23 mouse cellular contexts compared by ENCODE assay signal in the genomic region with DNA sequence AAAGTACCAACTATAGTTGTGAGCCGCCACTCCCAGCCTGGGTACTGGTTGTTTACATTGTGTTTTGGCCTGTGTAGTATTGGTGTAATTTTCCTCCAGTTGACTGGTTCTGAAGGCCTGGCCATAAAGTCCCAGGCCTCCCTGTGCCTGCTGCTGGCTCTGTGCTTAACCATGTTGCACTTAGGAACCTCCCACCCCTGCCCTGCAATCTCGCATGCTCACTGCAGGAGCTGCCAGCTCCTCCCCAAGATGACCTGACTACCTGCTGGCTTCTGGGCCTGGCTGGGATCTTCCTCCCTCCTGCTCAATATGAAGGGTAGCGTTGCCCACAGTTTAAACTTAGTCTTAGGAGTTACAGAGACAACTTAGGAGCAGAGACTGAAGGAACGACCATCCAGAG. TPM values are rescaled to one million over a fixed set of nuclear protein-coding genes. Genes with fewer than 3 reads are reported as not detected.
A peak's percentile ranks its signal among the peaks of the same experiment; 100 is the strongest.
DNase-seq lines count a peak whose midpoint lies in the region; ATAC-seq and TF ChIP-seq lines count a peak whose summit lies in the region.
"Had no signal": no experiment of that assay in that cellular context is flagged by ENCODE, and none has a peak within 500 bp of the region (broad histone marks: within the 10 kb centered on the region; RNA-seq: fewer than 3 reads in every experiment).

No protein-coding gene starts in this region.

- peak overlapping the region; percentile 43 for H3K9ac ChIP-seq in liver, embryonic 14.5 days (replicated peaks)
- H3K9ac ChIP-seq: forebrain, embryonic 12.5 days; hindbrain, embryonic 12.5 days had no signal

- DNase-seq in kidney, adult 2 months, result peak; percentile 45
- no peak for DNase-seq in kidney, postnatal 14 days
- DNase-seq in liver, embryonic 14.5 days (ENCODE audit: low read depth in 3 of 3, low spot score in 3 of 3), result no peak
- no peak for DNase-seq in left cerebral cortex, postnatal 36 days (ENCODE audit: low spot score in 2 of 2)
- DNase-seq in thymus, adult 2 months, result no peak
- DNase-seq: adrenal gland, adult 2 months; B cell, adult 2 months; cerebellum, adult 8-10 months; gastrocnemius, adult 2 months; lung, adult 18-20 months; lung, postnatal 10 days; midbrain, embryonic 14.5 days; right cerebral cortex, postnatal 14 days had no signal

- no peak for TF ChIP-seq CTCF in kidney, adult 2 months (conservative IDR thresholded peaks at IDR 0.05; ENCODE audit: insufficient read depth, insufficient read length, low read depth, low read length)
- TF ChIP-seq CTCF in liver, embryonic 14.5 days (IDR thresholded peaks at IDR 0.05; ENCODE audit: low read depth), result no peak
- no peak for TF ChIP-seq CTCF in thymus, adult 2 months (IDR thresholded peaks at IDR 0.05; ENCODE audit: borderline replicate concordance, control insufficient read depth, extremely low read depth, insufficient read depth, low read length, poor library complexity)

- no peak for TF ChIP-seq EP300 in liver, embryonic 14.5 days (IDR thresholded peaks at IDR 0.05; ENCODE audit: low read depth)

- intact Hi-C loops in left cerebral cortex, postnatal 36 days (cut with DNase I), result no loop called here

- no peak overlapping the region for H3K27ac ChIP-seq in kidney, adult 2 months (ENCODE audit: insufficient read depth, low read depth, low read length)
- peak overlapping the region; percentile 71 for H3K27ac ChIP-seq in brown adipose tissue, adult 24 weeks (replicated peaks; ENCODE audit: low read depth, low read length)
- peak overlapping the region; percentile 95 for H3K27ac ChIP-seq in liver, embryonic 14.5 days
- H3K27ac ChIP-seq in thymus, adult 2 months (ENCODE audit: control insufficient read depth, insufficient read depth, low read length), result no peak overlapping the region
- H3K27ac ChIP-seq: forebrain, embryonic 12.5 days; gastrocnemius, adult 2 months; hindbrain, embryonic 12.5 days; limb, embryonic 10.5 days; stomach, postnatal 0 days had no signal

- ATAC-seq in liver, embryonic 14.5 days (ENCODE audit: insufficient read depth), result no peak
- ATAC-seq: intestine, postnatal 0 days; Patski had no signal

- no peak for TF ChIP-seq POLR2A in kidney, adult 2 months (IDR thresholded peaks at IDR 0.05; ENCODE audit: low read depth, low read length)
- no peak for TF ChIP-seq POLR2A in thymus, adult 2 months (IDR thresholded peaks at IDR 0.05; ENCODE audit: control insufficient read depth, extremely low read depth, insufficient read depth, low read length, poor library complexity)

- no peak overlapping the region for H3K4me3 ChIP-seq in kidney, adult 2 months (ENCODE audit: insufficient read depth, low read depth, low read length)
- H3K4me3 ChIP-seq in brown adipose tissue, adult 24 weeks (ENCODE audit: insufficient read depth, low read depth, low read length), result no peak overlapping the region
- peak overlapping the region; percentile 23 for H3K4me3 ChIP-seq in erythroblast, embryonic 14.5 days (replicated peaks)
- no peak overlapping the region for H3K4me3 ChIP-seq in liver, embryonic 14.5 days (ENCODE audit: insufficient read depth in 1 of 2, low read depth in 2 of 2, low read length in 2 of 2)
- H3K4me3 ChIP-seq in thymus, adult 2 months (ENCODE audit: control insufficient read depth, insufficient read depth, low read length), result no peak overlapping the region
- H3K4me3 ChIP-seq: forebrain, embryonic 12.5 days; gastrocnemius, adult 2 months; hindbrain, embryonic 12.5 days; limb, embryonic 10.5 days had no signal

- peak overlapping the region; percentile 83 for H3K4me2 ChIP-seq in liver, embryonic 14.5 days (ENCODE audit: low read depth)
- H3K4me2 ChIP-seq: forebrain, embryonic 12.5 days; hindbrain, embryonic 12.5 days had no signal

- H3K9me3 ChIP-seq in erythroblast, embryonic 14.5 days (ENCODE audit: control insufficient read depth, low read length), result no peaks in the 10 kb centered on the region
- H3K9me3 ChIP-seq in liver, embryonic 14.5 days (ENCODE audit: control insufficient read depth, low read length), result no peaks in the 10 kb centered on the region
- H3K9me3 ChIP-seq: forebrain, embryonic 12.5 days; G1E; hindbrain, embryonic 12.5 days; limb, embryonic 10.5 days had no signal

- H3K27me3 ChIP-seq in kidney, adult 2 months (replicated peaks; ENCODE audit: control insufficient read depth, insufficient read depth, low read length), result no peaks in the 10 kb centered on the region
- no peaks in the 10 kb centered on the region for H3K27me3 ChIP-seq in erythroblast, embryonic 14.5 days (ENCODE audit: control insufficient read depth)
- no peaks in the 10 kb centered on the region for H3K27me3 ChIP-seq in liver, embryonic 14.5 days (ENCODE audit: control insufficient read depth, insufficient read depth, low read length)
- no peaks in the 10 kb centered on the region for H3K27me3 ChIP-seq in thymus, adult 2 months (ENCODE audit: control insufficient read depth, insufficient read depth, low read length)
- H3K27me3 ChIP-seq: CH12.LX; forebrain, embryonic 12.5 days; hindbrain, embryonic 12.5 days; Patski had no signal

- 63% methylated on average over 4 of the region's 4 CpGs for WGBS in kidney, adult 2 months
- WGBS in liver, embryonic 14.5 days (ENCODE audit: insufficient replicate concordance), result 75% methylated on average over 4 of the region's 4 CpGs
- 96% methylated on average over 4 of the region's 4 CpGs for WGBS in thymus, adult 2 months

- H3K36me3 ChIP-seq in kidney, adult 2 months (ENCODE audit: control insufficient read depth, insufficient read depth, low read length), result no peaks in the 10 kb centered on the region
- peaks cover 88% of the 10 kb centered on the region for H3K36me3 ChIP-seq in erythroblast, embryonic 14.5 days (ENCODE audit: control insufficient read depth)
- H3K36me3 ChIP-seq in liver, embryonic 14.5 days (replicated peaks; ENCODE audit: control insufficient read depth, insufficient read depth, low read depth), result peaks cover 20% of the 10 kb centered on the region
- H3K36me3 ChIP-seq in thymus, adult 2 months (ENCODE audit: control insufficient read depth, insufficient read depth, low read length), result peaks cover 11% of the 10 kb centered on the region

- H3K4me1 ChIP-seq in kidney, adult 2 months (ENCODE audit: control insufficient read depth, insufficient read depth, low read length), result peaks cover 10% of the 10 kb centered on the region
- peaks cover 22% of the 10 kb centered on the region for H3K4me1 ChIP-seq in brown adipose tissue, adult 24 weeks (ENCODE audit: control insufficient read depth, insufficient read depth, insufficient read length, low read length)
- peaks cover 81% of the 10 kb centered on the region for H3K4me1 ChIP-seq in erythroblast, embryonic 14.5 days (ENCODE audit: control insufficient read depth)
- peaks cover 48 to 53% of the 10 kb centered on the region in 2 experiments for H3K4me1 ChIP-seq in liver, embryonic 14.5 days (replicated peaks; ENCODE audit: control insufficient read depth in 2 of 2, insufficient read depth in 2 of 2, low read length in 1 of 2)
- H3K4me1 ChIP-seq in thymus, adult 2 months (replicated peaks; ENCODE audit: control insufficient read depth, insufficient read depth, low read length), result no peaks in the 10 kb centered on the region

RNA-seq across cellular contexts. Expression of gene Wipi2, which starts 24.8 kb away (rescaled TPM):
- 61.0 and 63.7 TPM in 2 replicates for polyA plus RNA-seq in kidney, adult 2 months (2012; rRNA removed)
- polyA plus RNA-seq in brown adipose tissue, adult 24 weeks (2012; ENCODE audit: insufficient read depth, insufficient read length, missing spikeins), result 43.7 and 46.5 TPM in 2 replicates
- polyA plus RNA-seq in erythroblast, embryonic 14.5 days (2012), result 2.7 and 3.2 TPM in 2 replicates
- 16.0 and 20.5 TPM in 2 replicates for polyA plus RNA-seq in liver, embryonic 14.5 days (2012; rRNA removed)
- 28.3 and 34.4 TPM in 2 replicates for polyA plus RNA-seq in liver, embryonic 14.5 days (2014; fragmentation: Nextera tagmentation; extraction: Ambion mirVana)
- total RNA-seq in left cerebral cortex, postnatal 36 days (2021), result 100 to 1,000 TPM; 101 to 108 TPM
- 54.4 and 65.6 TPM in 2 replicates for polyA plus RNA-seq in thymus, adult 2 months (2012; rRNA removed)

RNA-seq across cellular contexts. Expression of gene Slc29a4, which starts 40.0 kb away (rescaled TPM):
- polyA plus RNA-seq in kidney, adult 2 months (2012; rRNA removed), result 0.92 and 1.1 TPM in 2 replicates
- 0.75 TPM in 1 of 2 replicates, not detected in the other for polyA plus RNA-seq in brown adipose tissue, adult 24 weeks (2012; ENCODE audit: insufficient read depth, insufficient read length, missing spikeins)
- not detected in 2 replicates for polyA plus RNA-seq in erythroblast, embryonic 14.5 days (2012)
- 0.04 and 0.21 TPM in 2 replicates for polyA plus RNA-seq in liver, embryonic 14.5 days (2012; rRNA removed)
- polyA plus RNA-seq in liver, embryonic 14.5 days (2014; fragmentation: Nextera tagmentation; extraction: Ambion mirVana), result 0.04 and 0.24 TPM in 2 replicates
- 10 to 100 TPM in 1 of 2 experiments, 1 to 10 TPM in 1; 8.9 to 17.0 TPM for total RNA-seq in left cerebral cortex, postnatal 36 days (2021)
- 1.2 and 1.5 TPM in 2 replicates for polyA plus RNA-seq in thymus, adult 2 months (2012; rRNA removed)
- total RNA-seq: CH12.LX; gastrocnemius, adult 2 months had no signal
- polyA plus RNA-seq: G1E had no signal

RNA-seq across cellular contexts. Expression of gene Mmd2, which starts 43.7 kb away (rescaled TPM):
- 1.5 and 1.8 TPM in 2 replicates for polyA plus RNA-seq in kidney, adult 2 months (2012; rRNA removed)
- polyA plus RNA-seq in brown adipose tissue, adult 24 weeks (2012; ENCODE audit: insufficient read depth, insufficient read length, missing spikeins), result 1.3 and 3.4 TPM in 2 replicates
- 0.02 TPM in 1 of 2 replicates, not detected in the other for polyA plus RNA-seq in erythroblast, embryonic 14.5 days (2012)
- polyA plus RNA-seq in liver, embryonic 14.5 days (2012; rRNA removed), result 6.0 and 6.7 TPM in 2 replicates
- polyA plus RNA-seq in liver, embryonic 14.5 days (2014; fragmentation: Nextera tagmentation; extraction: Ambion mirVana), result 15.5 and 16.9 TPM in 2 replicates
- 100 to 1,000 TPM; 102 to 108 TPM for total RNA-seq in left cerebral cortex, postnatal 36 days (2021)
- 0.20 and 0.54 TPM in 2 replicates for polyA plus RNA-seq in thymus, adult 2 months (2012; rRNA removed)
- total RNA-seq: CH12.LX; gastrocnemius, adult 2 months had no signal
- polyA plus RNA-seq: G1E, Patski had no signal

Comparison
In these comparisons a context has a peak if more than half of its experiments do, and no peak if none do; other contexts are left out.
1. H3K27ac ChIP-seq: peak in brown adipose tissue, adult 24 weeks (single experiment) and liver, embryonic 14.5 days (single experiment); none in kidney, adult 2 months (single experiment) and thymus, adult 2 months (single experiment).